ENCODE assay signal across 13 mouse cellular contexts in genomic region chr2:152150373-152150772, GRCm38 (mm10). TPM values are rescaled to one million over a fixed set of nuclear protein-coding genes. Genes with fewer than 3 reads are reported as not detected.
DNase-seq lines count a peak whose midpoint lies in the region; ATAC-seq and TF ChIP-seq lines count a peak whose summit lies in the region.
"Had no signal": no experiment of that assay in that cellular context is flagged by ENCODE, and none has a peak within 500 bp of the region (broad histone marks: within the 10 kb centered on the region; RNA-seq: fewer than 3 reads in every experiment).

No protein-coding gene starts in this region.

- in situ Hi-C loops in ES-E14 (cut with MboI; ENCODE audit: low sequenced_read_pairs in 2 of 2, unreplicated experiment in 2 of 2) = no loop called here

- ATAC-seq in kidney, embryonic 15.5 days (replicated peaks; ENCODE audit: low FRiP score) = no peak
- ATAC-seq in intestine, embryonic 16.5 days = no peak

- no peaks in the 10 kb centered on the region for H3K9me3 ChIP-seq in ES-E14 (ENCODE audit: control insufficient read depth, insufficient read depth, low read depth, low read length)
- H3K9me3 ChIP-seq in kidney, embryonic 15.5 days (replicated peaks) = no peaks in the 10 kb centered on the region
- H3K9me3 ChIP-seq in intestine, embryonic 16.5 days (ENCODE audit: control insufficient read depth, low read length) = no peaks in the 10 kb centered on the region
- H3K9me3 ChIP-seq: lung, embryonic 15.5 days; neural tube, embryonic 12.5 days had no signal

- H3K9ac ChIP-seq in ES-E14 (ENCODE audit: insufficient read depth, low read depth, low read length, poor library complexity, severe bottlenecking) = no peak overlapping the region
- H3K9ac ChIP-seq in kidney, embryonic 15.5 days = no peak overlapping the region
- H3K9ac ChIP-seq in intestine, embryonic 16.5 days (ENCODE audit: low read depth, low read length) = no peak overlapping the region
- H3K9ac ChIP-seq: lung, embryonic 15.5 days; neural tube, embryonic 12.5 days had no signal

- no peak overlapping the region; a peak in 1 of 4 replicates for H3K4me3 ChIP-seq in ES-E14 (ENCODE audit: insufficient read depth in 1 of 2, low read depth in 1 of 2, low read length in 2 of 2, poor library complexity in 1 of 2, severe bottlenecking in 1 of 2)
- no peak overlapping the region for H3K4me3 ChIP-seq in kidney, embryonic 15.5 days (replicated peaks)
- H3K4me3 ChIP-seq in intestine, embryonic 16.5 days (ENCODE audit: low read length) = no peak overlapping the region
- H3K4me3 ChIP-seq: lung, embryonic 15.5 days; neural tube, embryonic 12.5 days had no signal

- no peak overlapping the region for H3K4me2 ChIP-seq in kidney, embryonic 15.5 days
- no peak overlapping the region for H3K4me2 ChIP-seq in intestine, embryonic 16.5 days (ENCODE audit: low read depth, low read length)
- H3K4me2 ChIP-seq: lung, embryonic 15.5 days; midbrain, embryonic 11.5 days; neural tube, embryonic 12.5 days had no signal

- H3K36me3 ChIP-seq in ES-E14 (ENCODE audit: control insufficient read depth, insufficient read depth, low read length, poor library complexity, severe bottlenecking) = peaks cover 25% of the 10 kb centered on the region
- no peaks in the 10 kb centered on the region for H3K36me3 ChIP-seq in kidney, embryonic 15.5 days
- no peaks in the 10 kb centered on the region for H3K36me3 ChIP-seq in intestine, embryonic 16.5 days (ENCODE audit: control insufficient read depth, insufficient read depth, low read length)
- H3K36me3 ChIP-seq: lung, embryonic 15.5 days; neural tube, embryonic 12.5 days had no signal

- DNase-seq in gastrocnemius, postnatal 25 days = peak; percentile 61
- DNase-seq in gastrocnemius, postnatal 10 days = no peak
- DNase-seq in ES-E14 (ENCODE audit: low read depth, low spot score) = no peak
- DNase-seq in heart, adult 8-10 months (ENCODE audit: low spot score) = peak; percentile 81
- no peak for DNase-seq in thymus, postnatal 25 days
- no peak for DNase-seq in lung, postnatal 4 days
- DNase-seq: cerebellum, adult 8-10 months had no signal

- H3K27ac ChIP-seq in ES-E14 (ENCODE audit: insufficient read depth, low read depth, low read length, poor library complexity, severe bottlenecking) = peak overlapping the region; percentile 60
- H3K27ac ChIP-seq in kidney, embryonic 15.5 days = 0 out of 2 replicates have a peak overlapping the region, but pooled peaks have one; percentile 25
- no peak overlapping the region for H3K27ac ChIP-seq in intestine, embryonic 16.5 days (ENCODE audit: low read length)
- H3K27ac ChIP-seq: neural tube, embryonic 12.5 days had no signal

- peaks cover 8 to 22% of the 10 kb centered on the region in 2 experiments; a peak in 2 of 4 replicates for H3K4me1 ChIP-seq in ES-E14 (ENCODE audit: control insufficient read depth in 2 of 2, insufficient read depth in 2 of 2, low read length in 2 of 2, poor library complexity in 1 of 2)
- peaks cover 12% of the 10 kb centered on the region; the same call in 1 of the 2 replicates for H3K4me1 ChIP-seq in kidney, embryonic 15.5 days
- no peaks in the 10 kb centered on the region for H3K4me1 ChIP-seq in intestine, embryonic 16.5 days (ENCODE audit: control insufficient read depth, insufficient read depth, low read length)

- 57% methylated on average over 6 of the region's 6 CpGs for WGBS in kidney, embryonic 15.5 days
- WGBS in intestine, embryonic 16.5 days = 67% methylated on average over 6 of the region's 6 CpGs

- peaks cover 14% of the 10 kb centered on the region; the same call in 1 of the 2 replicates for H3K27me3 ChIP-seq in kidney, embryonic 15.5 days
- H3K27me3 ChIP-seq in intestine, embryonic 16.5 days (replicated peaks; ENCODE audit: control insufficient read depth, insufficient read depth, low read length) = peaks cover under 1% of the 10 kb centered on the region; the same call in 1 of the 2 replicates
- H3K27me3 ChIP-seq: neural tube, embryonic 12.5 days had no signal

TF ChIP-seq in ES-E14, 5 proteins besides CTCF, POLR2A, EP300 and RAD21:
- no peak for TF ChIP-seq HCFC1 (IDR thresholded peaks at IDR 0.05; ENCODE audit: borderline replicate concordance, insufficient read depth, low read length)

RNA-seq across cellular contexts. Expression of gene Tcf15, which starts 7.0 kb away (rescaled TPM):
- total RNA-seq in gastrocnemius, postnatal 25 days (2021) = 10 to 100 TPM; 11.2 to 12.4 TPM
- 10 to 100 TPM; 17.4 to 22.4 TPM for total RNA-seq in gastrocnemius, postnatal 10 days (2021)
- 22.4 and 54.6 TPM in 2 replicates for total RNA-seq in ES-E14 (2012; rRNA removed)
- total RNA-seq in heart, adult 8-10 months (2022) = 10 to 100 TPM; 21.1 to 47.5 (median 28.5) TPM
- 13.5 TPM in 2 replicates for polyA plus RNA-seq in kidney, embryonic 15.5 days (2015; fragmentation: Nextera tagmentation; extraction: Ambion mirVana)
- polyA plus RNA-seq in intestine, embryonic 16.5 days (2015; fragmentation: Nextera tagmentation; extraction: Ambion mirVana) = 6.5 and 7.5 TPM in 2 replicates
- total RNA-seq: granulocyte monocyte progenitor cell, adult 5-6 weeks had no signal

RNA-seq across cellular contexts. Expression of gene Srxn1, which starts 45.1 kb away (rescaled TPM):
- 10 to 100 TPM; 18.8 to 24.8 TPM for total RNA-seq in gastrocnemius, postnatal 25 days (2021)
- 10 to 100 TPM in 1 of 2 experiments, 1 to 10 TPM in 1; 8.7 to 14.7 TPM for total RNA-seq in gastrocnemius, postnatal 10 days (2021)
- 16.0 and 18.3 TPM in 2 replicates for total RNA-seq in ES-E14 (2012; rRNA removed)
- 10 to 100 TPM; 19.5 to 33.1 (median 28.9) TPM for total RNA-seq in heart, adult 8-10 months (2022)
- polyA plus RNA-seq in kidney, embryonic 15.5 days (2015; fragmentation: Nextera tagmentation; extraction: Ambion mirVana) = 12.7 and 14.5 TPM in 2 replicates
- polyA plus RNA-seq in intestine, embryonic 16.5 days (2015; fragmentation: Nextera tagmentation; extraction: Ambion mirVana) = 34.9 and 43.6 TPM in 2 replicates

Comparison
In these comparisons a context has a peak if more than half of its experiments do, and no peak if none do; other contexts are left out.
1. DNase-seq: peak in gastrocnemius, postnatal 25 days (single experiment) and heart, adult 8-10 months (single experiment); none in gastrocnemius, postnatal 10 days (single experiment), ES-E14 (single experiment), thymus, postnatal 25 days (single experiment) and lung, postnatal 4 days (0 of 2).